Mouse (Mus musculus) gastrocnemius, postnatal 4 days (tissue): Measurements from ENCODE around the gene Zic2. TPM values are rescaled to one million over a fixed set of nuclear protein-coding genes. Genes with fewer than 3 reads are reported as not detected.
"Not testable (repeated sequence)": the region's sequence is repeated elsewhere in the genome, so short reads cannot be mapped to it uniquely, and the experiment has no call there.

ENCODE experiments used
- DNase-seq, 2 experiments: peaks; one replicate each; pipeline ENCODE4 v3.0.0; 2021 to 2022; ENCODE audit warnings: low spot score in 2 of 2, mixed read lengths in 2 of 2
- long read RNA-seq, 2 experiments: library from polyadenylated mRNA; stranded (forward); transcript quantifications; one replicate each; pipeline ENCODE4 v2.0.0; 2021
- total RNA-seq, 2 experiments: library from RNA; stranded (reverse); gene quantifications; 2 replicates each; pipeline ENCODE4 v1.2.3; 2021

Zic2 gene
- under 1 TPM in 1 of 2 experiments, not detected in 1; 0.18 TPM for total RNA-seq
- long read RNA-seq, experiment 1: 0 reads
- long read RNA-seq, experiment 2: 0 reads

GRCm38 (mm10) chr14:122474891-122475556, at the start of gene Zic2:
Gene Zic2 (plus strand): TSS chr14:122475435.
- DNase-seq: no peak

GRCm38 (mm10) chr14:122426529-122427203, 48.6 kb upstream of the Zic2 start:
- DNase-seq: no peak

- DNase-seq: no peak
These were observed 48.1 kb upstream of the Zic2 start for GRCm38 (mm10) chr14:122427204-122427560.

GRCm38 (mm10) chr14:122427654-122428053, 47.6 kb upstream of the Zic2 start:
- no peak for DNase-seq

- no peak for DNase-seq
These were observed 42.7 kb upstream of the Zic2 start for GRCm38 (mm10) chr14:122432558-122432957.

GRCm38 (mm10) chr14:122434039-122434438, 41.2 kb upstream of the Zic2 start:
- DNase-seq: no peak

- no peak for DNase-seq
These were observed 38.4 kb upstream of the Zic2 start for GRCm38 (mm10) chr14:122436850-122437249.

GRCm38 (mm10) chr14:122449601-122450495, 25.4 kb upstream of the Zic2 start:
- DNase-seq: no peak

- DNase-seq: no peak
These were observed 24.5 kb upstream of the Zic2 start, which contains the start of gene Gm5089 for GRCm38 (mm10) chr14:122450496-122451382. Gene Gm5089 (minus strand): TSS chr14:122451115.

GRCm38 (mm10) chr14:122451551-122452145, 23.6 kb upstream of the Zic2 start:
- DNase-seq: no peak

GRCm38 (mm10) chr14:122452701-122453387, 22.4 kb upstream of the Zic2 start:
- no peak for DNase-seq

- DNase-seq: no peak
These were observed 21.7 kb upstream of the Zic2 start for GRCm38 (mm10) chr14:122453388-122453995.

- no peak for DNase-seq
These were observed 21.1 kb upstream of the Zic2 start for GRCm38 (mm10) chr14:122453996-122454738.

- DNase-seq: no peak
These were observed 20.2 kb upstream of the Zic2 start for GRCm38 (mm10) chr14:122454901-122455561.

GRCm38 (mm10) chr14:122455562-122455958, 19.7 kb upstream of the Zic2 start:
- no peak for DNase-seq

- not testable (repeated sequence) for DNase-seq
These were observed 15.9 kb upstream of the Zic2 start for GRCm38 (mm10) chr14:122459332-122459731.

GRCm38 (mm10) chr14:122459776-122460175, 15.5 kb upstream of the Zic2 start:
- no peak for DNase-seq

GRCm38 (mm10) chr14:122460226-122460625, 15.0 kb upstream of the Zic2 start:
- no peak for DNase-seq
